Comparison of ENCODE assay signal across 9 mouse cellular contexts in genomic region chr7:24547534-24548036, GRCm38 (mm10). TPM values are rescaled to one million over a fixed set of nuclear protein-coding genes. Genes with fewer than 3 reads are reported as not detected.
DNase-seq lines count a peak whose midpoint lies in the region; ATAC-seq and TF ChIP-seq lines count a peak whose summit lies in the region.
"Had no signal": no experiment of that assay in that cellular context is flagged by ENCODE, and none has a peak within 500 bp of the region (broad histone marks: within the 10 kb centered on the region; RNA-seq: fewer than 3 reads in every experiment).

No protein-coding gene starts in this region.

- H3K27ac ChIP-seq in heart, embryonic 12.5 days (ENCODE audit: poor library complexity, severe bottlenecking), result peak overlapping the region; percentile 55
- H3K27ac ChIP-seq in forebrain, postnatal 0 days (ENCODE audit: low read depth, low read length), result no peak overlapping the region; the same call in 1 of the 2 replicates
- H3K27ac ChIP-seq in macrophage, result peak overlapping the region; percentile 33

- DNase-seq in heart, adult 8-10 months (ENCODE audit: low spot score), result no peak
- DNase-seq in forebrain, postnatal 0 days, result no peak
- DNase-seq in left cerebral cortex, adult 8-10 months (ENCODE audit: low spot score in 2 of 2), result no peak
- no peak for DNase-seq in adrenal gland, postnatal 14 days

- H3K4me1 ChIP-seq in heart, embryonic 12.5 days (replicated peaks), result peaks cover 18% of the 10 kb centered on the region
- H3K4me1 ChIP-seq in E14TG2a.4 (replicated peaks; ENCODE audit: low read depth, low read length), result peaks cover 60% of the 10 kb centered on the region
- no peaks in the 10 kb centered on the region for H3K4me1 ChIP-seq in forebrain, postnatal 0 days (ENCODE audit: insufficient read depth)

- no peaks in the 10 kb centered on the region for H3K9me3 ChIP-seq in heart, embryonic 12.5 days (replicated peaks)
- H3K9me3 ChIP-seq in E14TG2a.4 (ENCODE audit: low read length), result no peaks in the 10 kb centered on the region
- no peaks in the 10 kb centered on the region for H3K9me3 ChIP-seq in forebrain, postnatal 0 days (ENCODE audit: low read length)

- H3K36me3 ChIP-seq in heart, embryonic 12.5 days, result peaks cover 42% of the 10 kb centered on the region
- H3K36me3 ChIP-seq in E14TG2a.4 (ENCODE audit: insufficient read depth, low read length), result peaks cover 48% of the 10 kb centered on the region
- H3K36me3 ChIP-seq in forebrain, postnatal 0 days (ENCODE audit: insufficient read depth), result peaks cover 7% of the 10 kb centered on the region; the same call in 1 of the 2 replicates
- no peaks in the 10 kb centered on the region for H3K36me3 ChIP-seq in macrophage (ENCODE audit: inconsistent target)

- H3K4me2 ChIP-seq in heart, embryonic 12.5 days, result peak overlapping the region; percentile 73
- peak overlapping the region; percentile 76 for H3K4me2 ChIP-seq in forebrain, postnatal 0 days (ENCODE audit: low read depth)

- peaks cover 12% of the 10 kb centered on the region for H3K79me2 ChIP-seq in macrophage (ENCODE audit: inconsistent target)

- 22% methylated on average over 13 of the region's 13 CpGs for WGBS in heart, embryonic 12.5 days
- WGBS in forebrain, postnatal 0 days, result 23% methylated on average over 13 of the region's 13 CpGs
- 35% methylated on average over 12 of the region's 13 CpGs for WGBS in macrophage (ENCODE audit: missing documents)

- no peak for TF ChIP-seq CTCF in E14TG2a.4 (conservative IDR thresholded peaks at IDR 0.05; ENCODE audit: low read length)
- no peak for TF ChIP-seq CTCF in forebrain, postnatal 0 days (IDR thresholded peaks at IDR 0.05; ENCODE audit: low read depth)

- no peaks in the 10 kb centered on the region for H3K27me3 ChIP-seq in heart, embryonic 12.5 days (replicated peaks)
- H3K27me3 ChIP-seq in E14TG2a.4 (ENCODE audit: insufficient read depth, low read length), result no peaks in the 10 kb centered on the region
- no peaks in the 10 kb centered on the region for H3K27me3 ChIP-seq in forebrain, postnatal 0 days (ENCODE audit: insufficient read depth, low read length)
- H3K27me3 ChIP-seq: Patski had no signal

- no peak for ATAC-seq in heart, embryonic 12.5 days (ENCODE audit: insufficient number of reproducible peaks, low FRiP score)
- ATAC-seq in forebrain, postnatal 0 days, result no peak
- ATAC-seq in frontal cortex, adult (ENCODE audit: low TSS enrichment), result no peak

- peak overlapping the region; percentile 89 for H3K9ac ChIP-seq in heart, embryonic 12.5 days
- H3K9ac ChIP-seq in forebrain, postnatal 0 days, result peak overlapping the region; percentile 68

- H3K4me3 ChIP-seq in heart, embryonic 12.5 days, result peak overlapping the region; percentile 88
- peak overlapping the region; percentile 96 for H3K4me3 ChIP-seq in E14TG2a.4 (replicated peaks; ENCODE audit: low read length)
- peak overlapping the region; percentile 86 for H3K4me3 ChIP-seq in forebrain, postnatal 0 days (ENCODE audit: low read depth, low read length)
- H3K4me3 ChIP-seq in macrophage (ENCODE audit: inconsistent target), result peak overlapping the region; percentile 75

RNA-seq across cellular contexts. Expression of gene Xrcc1, which starts 1.5 kb away (rescaled TPM):
- 70.5 and 71.7 TPM in 2 replicates for polyA plus RNA-seq in heart, embryonic 12.5 days (2016; fragmentation: Nextera tagmentation; extraction: Ambion mirVana)
- total RNA-seq in heart, adult 8-10 months (2022), result 10 to 100 TPM; 19.7 to 30.8 (median 27.1) TPM
- total RNA-seq in forebrain, postnatal 0 days (2014; rRNA removed), result 41.1 and 49.8 TPM in 2 replicates
- polyA plus RNA-seq in forebrain, postnatal 0 days (2015; fragmentation: Nextera tagmentation; extraction: Ambion mirVana), result 42.1 and 48.6 TPM in 2 replicates
- total RNA-seq in macrophage (2018; cell fraction: chromatin; rRNA removed), result 100 to 1,000 TPM in 20 of 26 experiments, 10 to 100 TPM in 6; 36.8 to 384 (median 210) TPM
- total RNA-seq in macrophage (2018; cell fraction: cytosol; rRNA removed), result 10 to 100 TPM; 43.1 to 94.2 (median 61.3) TPM
- 100 to 1,000 TPM in 15 of 26 experiments, 10 to 100 TPM in 11; 29.7 to 185 (median 108) TPM for total RNA-seq in macrophage (2018; cell fraction: nucleus; rRNA removed)
- polyA plus RNA-seq in macrophage (2018), result 26.7 to 70.1 TPM (median 46.9 TPM) in 3 replicates
- total RNA-seq in left cerebral cortex, adult 8-10 months (2022), result 10 to 100 TPM; 37.2 to 39.8 (median 38.5) TPM
- 38.5 and 47.0 TPM in 2 replicates for total RNA-seq in adrenal gland, postnatal 14 days (2021)

RNA-seq across cellular contexts. Expression of gene Pinlyp, which starts 1.7 kb away (rescaled TPM):
- polyA plus RNA-seq in heart, embryonic 12.5 days (2016; fragmentation: Nextera tagmentation; extraction: Ambion mirVana), result not detected in 2 replicates
- total RNA-seq in heart, adult 8-10 months (2022), result not detected
- total RNA-seq in forebrain, postnatal 0 days (2014; rRNA removed), result 0.31 and 0.43 TPM in 2 replicates
- polyA plus RNA-seq in forebrain, postnatal 0 days (2015; fragmentation: Nextera tagmentation; extraction: Ambion mirVana), result not detected in 2 replicates
- total RNA-seq in macrophage (2018; cell fraction: chromatin; rRNA removed), result not detected
- not detected for total RNA-seq in macrophage (2018; cell fraction: cytosol; rRNA removed)
- total RNA-seq in macrophage (2018; cell fraction: nucleus; rRNA removed), result not detected
- polyA plus RNA-seq in macrophage (2018), result not detected in 3 replicates
- total RNA-seq in left cerebral cortex, adult 8-10 months (2022), result not detected
- not detected in 2 replicates for total RNA-seq in adrenal gland, postnatal 14 days (2021)

RNA-seq across cellular contexts. Expression of gene Irgq, which starts 17.1 kb away (rescaled TPM):
- 9.0 TPM in 2 replicates for polyA plus RNA-seq in heart, embryonic 12.5 days (2016; fragmentation: Nextera tagmentation; extraction: Ambion mirVana)
- total RNA-seq in heart, adult 8-10 months (2022), result 10 to 100 TPM; 16.2 to 20.0 (median 18.2) TPM
- 103 and 119 TPM in 2 replicates for total RNA-seq in forebrain, postnatal 0 days (2014; rRNA removed)
- 20.8 and 26.8 TPM in 2 replicates for polyA plus RNA-seq in forebrain, postnatal 0 days (2015; fragmentation: Nextera tagmentation; extraction: Ambion mirVana)
- total RNA-seq in macrophage (2018; cell fraction: chromatin; rRNA removed), result 10 to 100 TPM in 25 of 26 experiments, 1 to 10 TPM in 1; 9.0 to 73.6 (median 20.9) TPM
- total RNA-seq in macrophage (2018; cell fraction: cytosol; rRNA removed), result 10 to 100 TPM in 24 of 26 experiments, 1 to 10 TPM in 2; 9.6 to 32.9 (median 16.6) TPM
- total RNA-seq in macrophage (2018; cell fraction: nucleus; rRNA removed), result 10 to 100 TPM; 12.8 to 62.2 (median 27.3) TPM
- 6.1 to 11.9 TPM (median 11.5 TPM) in 3 replicates for polyA plus RNA-seq in macrophage (2018)
- total RNA-seq in left cerebral cortex, adult 8-10 months (2022), result 10 to 100 TPM; 62.6 to 68.9 (median 66.6) TPM
- 18.9 and 20.4 TPM in 2 replicates for total RNA-seq in adrenal gland, postnatal 14 days (2021)

RNA-seq across cellular contexts. Expression of gene AC161166.1, which starts 35.3 kb away (rescaled TPM):
- polyA plus RNA-seq in heart, embryonic 12.5 days (2016; fragmentation: Nextera tagmentation; extraction: Ambion mirVana), result 0.37 and 0.40 TPM in 2 replicates
- not detected for total RNA-seq in heart, adult 8-10 months (2022)
- not detected in 2 replicates for total RNA-seq in forebrain, postnatal 0 days (2014; rRNA removed)
- polyA plus RNA-seq in forebrain, postnatal 0 days (2015; fragmentation: Nextera tagmentation; extraction: Ambion mirVana), result 0.13 and 0.31 TPM in 2 replicates
- not detected for total RNA-seq in macrophage (2018; cell fraction: chromatin; rRNA removed)
- total RNA-seq in macrophage (2018; cell fraction: cytosol; rRNA removed), result not detected
- not detected for total RNA-seq in macrophage (2018; cell fraction: nucleus; rRNA removed)
- not detected in 3 replicates for polyA plus RNA-seq in macrophage (2018)
- total RNA-seq in left cerebral cortex, adult 8-10 months (2022), result not detected
- not detected in 2 replicates for total RNA-seq in adrenal gland, postnatal 14 days (2021)

RNA-seq across cellular contexts. Expression of gene Ethe1, which starts 39.8 kb away (rescaled TPM):
- 17.6 and 19.2 TPM in 2 replicates for polyA plus RNA-seq in heart, embryonic 12.5 days (2016; fragmentation: Nextera tagmentation; extraction: Ambion mirVana)
- 10 to 100 TPM; 66.1 to 75.2 (median 70.0) TPM for total RNA-seq in heart, adult 8-10 months (2022)
- total RNA-seq in forebrain, postnatal 0 days (2014; rRNA removed), result 24.2 and 25.8 TPM in 2 replicates
- 24.3 and 26.8 TPM in 2 replicates for polyA plus RNA-seq in forebrain, postnatal 0 days (2015; fragmentation: Nextera tagmentation; extraction: Ambion mirVana)
- 1 to 10 TPM in 16 of 26 experiments, under 1 TPM in 6, not detected in 4; 0.53 to 3.9 (median 1.7) TPM for total RNA-seq in macrophage (2018; cell fraction: chromatin; rRNA removed)
- 10 to 100 TPM; 16.2 to 35.5 (median 27.0) TPM for total RNA-seq in macrophage (2018; cell fraction: cytosol; rRNA removed)
- 1 to 10 TPM; 2.0 to 7.8 (median 4.6) TPM for total RNA-seq in macrophage (2018; cell fraction: nucleus; rRNA removed)
- polyA plus RNA-seq in macrophage (2018), result 20.8 to 29.7 TPM (median 27.4 TPM) in 3 replicates
- 10 to 100 TPM; 13.3 to 16.0 (median 15.1) TPM for total RNA-seq in left cerebral cortex, adult 8-10 months (2022)
- 21.3 and 24.9 TPM in 2 replicates for total RNA-seq in adrenal gland, postnatal 14 days (2021)
